Mouse (Mus musculus): Measurements from ENCODE around the gene Zfp763.
A peak's percentile ranks its signal among the peaks of the same experiment; 100 is the strongest.
"Not testable (repeated sequence)": the region's sequence is repeated elsewhere in the genome, so short reads cannot be mapped to it uniquely, and the experiment has no call there.

The Zfp763 gene

GRCm38 (mm10) chr17:33032900-33033891 is at the start of gene Zfp763:
Gene Zfp763 (minus strand): TSS chr17:33033402.
- peak; percentile 84 for DNase-seq (ENCODE audit: low spot score)

DNA sequence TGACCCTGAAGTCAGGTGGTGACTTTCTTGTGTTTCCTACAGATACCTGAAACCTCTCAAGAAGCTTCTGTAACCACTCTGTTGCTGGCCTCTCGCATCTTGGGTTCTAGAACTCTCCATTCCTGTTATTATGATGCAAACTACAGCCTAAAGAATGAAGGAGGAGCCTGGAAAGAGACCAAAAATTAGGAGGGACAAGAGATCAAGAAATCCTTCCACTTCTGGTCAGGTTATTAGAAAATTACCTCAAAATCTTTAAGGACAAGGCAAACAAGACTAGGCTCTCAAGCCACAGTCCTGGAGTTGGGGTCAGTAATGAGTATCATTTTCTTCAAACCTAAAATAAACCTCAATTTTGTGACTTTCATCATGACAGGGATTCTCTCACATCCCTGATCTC is 34.8 kb upstream of the Zfp763 start, which contains the start of gene 4921501E09Rik:
4921501E09Rik (minus strand) TSS at position 101 of the 400 bp plus-strand sequence.
- no peak for DNase-seq (ENCODE audit: low spot score)

DNA sequence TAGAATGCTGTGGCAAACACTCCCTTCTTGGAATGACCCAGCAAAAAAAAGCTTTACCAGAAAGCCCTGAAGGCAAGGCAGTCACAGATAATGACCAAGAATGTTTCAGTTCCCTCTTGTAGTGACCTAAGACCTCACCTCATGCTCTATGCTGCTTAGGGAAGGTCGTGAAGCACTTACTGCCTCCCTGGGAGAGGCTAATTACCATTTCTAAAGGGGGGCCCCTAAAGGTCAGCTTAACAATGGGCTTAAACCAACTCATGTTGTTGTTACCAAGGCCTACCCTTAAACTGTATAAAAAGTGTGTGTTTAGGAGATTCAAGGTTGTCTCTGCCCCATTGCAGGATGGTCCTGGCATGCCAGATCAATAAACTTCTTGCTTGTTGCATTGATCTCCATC is 29.8 kb upstream of the Zfp763 start:
- DNase-seq (ENCODE audit: low spot score): no peak

DNA sequence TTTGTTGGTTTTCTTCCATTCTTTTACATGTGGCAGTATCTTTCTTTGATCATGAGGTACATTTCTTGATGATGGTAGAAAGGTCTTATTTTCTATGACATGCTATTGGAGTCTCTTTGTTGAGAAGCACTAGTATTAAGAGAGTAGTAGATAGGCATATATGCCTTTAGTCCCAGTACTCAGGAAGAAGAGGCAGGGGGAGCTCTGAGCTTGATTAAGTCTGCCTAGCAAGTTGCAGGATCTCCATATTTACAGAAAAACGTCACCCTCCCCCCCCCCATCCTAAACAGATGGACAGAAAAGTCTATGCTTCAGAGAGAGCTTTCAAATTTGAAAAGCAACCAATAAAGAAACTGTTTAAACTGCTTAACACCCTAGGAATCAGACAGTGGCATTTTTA is 25.6 kb upstream of the Zfp763 start:
- no peak for DNase-seq (ENCODE audit: low spot score)

GRCm38 (mm10) chr17:33032376-33032775 is 826 bp downstream of the Zfp763 start:
- peak; percentile 12 for DNase-seq (ENCODE audit: low spot score)

GRCm38 (mm10) chr17:33020434-33020833 is 12.8 kb downstream of the Zfp763 start:
- DNase-seq (ENCODE audit: low spot score): not testable (repeated sequence)

DNA sequence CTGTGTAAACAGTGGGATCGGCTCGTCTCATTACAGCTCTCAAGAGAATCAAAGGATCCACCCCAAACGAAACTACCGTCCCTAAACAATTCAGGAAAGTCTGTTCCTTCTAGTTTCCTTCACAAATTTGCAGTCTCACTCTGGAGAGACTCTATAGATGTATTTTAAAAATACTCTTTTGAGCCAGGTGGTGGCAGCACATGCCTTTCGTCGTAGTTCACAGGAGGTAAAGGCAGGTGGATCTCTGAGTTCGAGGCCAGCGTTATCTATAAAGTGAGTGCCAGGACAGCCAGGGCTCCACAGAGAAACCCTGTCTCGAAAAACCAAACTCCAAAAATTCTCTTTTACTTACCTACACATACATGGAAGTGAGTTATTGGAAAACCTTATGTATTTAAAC is 24.9 kb downstream of the Zfp763 start:
- DNase-seq (ENCODE audit: low spot score): no peak

DNA sequence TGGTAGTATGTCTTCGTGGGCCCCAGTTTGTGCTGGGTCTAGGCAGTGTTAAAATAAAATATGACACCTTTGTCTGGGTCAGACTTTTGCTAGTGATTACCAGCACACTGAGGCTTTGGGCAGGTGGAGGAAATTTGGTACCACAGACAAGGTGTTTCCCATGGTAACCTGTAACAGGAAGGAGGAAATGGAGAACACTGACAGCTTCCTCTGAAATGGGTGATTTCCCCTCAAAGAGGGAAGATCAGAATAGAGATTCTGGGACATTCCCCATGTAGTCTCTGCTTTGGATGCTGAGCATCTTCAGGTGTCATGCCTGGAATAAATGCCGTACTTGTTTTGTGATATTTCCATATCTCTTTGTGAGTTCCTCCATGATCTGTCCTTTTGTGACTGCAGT is 34.7 kb downstream of the Zfp763 start:
- DNase-seq (ENCODE audit: low spot score): no peak

GRCm38 (mm10) chr17:32992699-32993474 is 40.3 kb downstream of the Zfp763 start, which contains the start of gene Zfp952:
Gene Zfp952 (plus strand): TSS chr17:32993129.
- DNase-seq (ENCODE audit: low spot score): peak; percentile 89

DNA sequence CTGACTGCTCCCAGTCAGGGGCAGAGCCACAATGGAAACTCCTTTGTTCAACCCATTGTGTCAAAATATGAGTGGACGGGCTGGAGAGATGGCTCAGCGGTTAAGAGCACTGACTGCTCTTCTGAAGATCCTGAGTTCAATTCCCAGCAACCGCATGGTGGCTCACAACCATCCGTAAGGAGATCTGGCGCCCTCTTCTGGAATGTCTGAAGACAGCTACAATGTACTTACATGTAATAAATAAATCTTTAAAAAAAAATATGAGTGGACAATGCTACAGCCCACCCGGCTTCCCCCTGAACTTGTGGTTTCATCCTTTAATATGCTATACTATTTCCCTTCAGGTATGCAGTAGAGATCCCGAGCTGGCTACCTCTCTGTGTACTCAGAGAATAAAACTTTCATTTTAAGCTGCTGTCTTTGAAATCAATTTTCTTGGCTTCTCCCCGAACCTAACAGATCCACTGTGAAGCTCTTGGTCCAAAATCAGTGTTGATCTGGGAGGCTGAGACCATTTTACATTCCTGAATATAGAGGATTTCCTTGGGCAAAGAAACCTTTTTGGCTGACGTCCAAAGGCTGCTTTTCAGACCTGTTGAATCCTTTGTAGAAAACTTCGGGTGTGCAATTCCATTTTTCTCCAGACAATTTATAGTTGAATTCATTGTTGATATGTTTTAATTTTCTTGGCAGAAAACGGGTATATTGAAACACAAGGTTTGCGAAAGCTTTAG is 41.1 kb downstream of the Zfp763 start:
- DNase-seq (ENCODE audit: low spot score): no peak

- no peak for DNase-seq (ENCODE audit: low spot score)
Measured at GRCm38 (mm10) chr17:32986301-32986700, 46.9 kb downstream of the Zfp763 start.

GRCm38 (mm10) chr17:32981361-32981760 is 51.8 kb downstream of the Zfp763 start:
- no peak for DNase-seq (ENCODE audit: low spot score)

All from c-Kit-positive CD71-positive TER-119-positive erythroid progenitor cells, embryonic 14.5 days (primary cell).